Mouse (Mus musculus) inflammation-experienced regulatory T-cells, adult 6 months (primary cell): Measurements from ENCODE around the gene Neurl3. TPM values are rescaled to one million over a fixed set of nuclear protein-coding genes. Genes with fewer than 3 reads are reported as not detected.

Source experiments
- ATAC-seq: one replicate; pipeline ENCODE4 v1.8.0; 2017
- polyA plus RNA-seq, 3 experiments: library from polyadenylated mRNA; unstranded; fragments of 100-300 nt; shearing (Covaris generic); gene quantifications; one replicate each; pipeline ENCODE4 v1.2.1; 2017

Gene Neurl3
- 100 to 1,000 TPM in 1 of 3 experiments, 10 to 100 TPM in 2; 23.0 to 132 (median 83.6) TPM for polyA plus RNA-seq

GRCm38 (mm10) chr1:36274455-36274854 lies at the start of gene Neurl3:
Gene Neurl3, minus strand, starts transcription at chr1:36274679.
- no peak for ATAC-seq

DNA sequence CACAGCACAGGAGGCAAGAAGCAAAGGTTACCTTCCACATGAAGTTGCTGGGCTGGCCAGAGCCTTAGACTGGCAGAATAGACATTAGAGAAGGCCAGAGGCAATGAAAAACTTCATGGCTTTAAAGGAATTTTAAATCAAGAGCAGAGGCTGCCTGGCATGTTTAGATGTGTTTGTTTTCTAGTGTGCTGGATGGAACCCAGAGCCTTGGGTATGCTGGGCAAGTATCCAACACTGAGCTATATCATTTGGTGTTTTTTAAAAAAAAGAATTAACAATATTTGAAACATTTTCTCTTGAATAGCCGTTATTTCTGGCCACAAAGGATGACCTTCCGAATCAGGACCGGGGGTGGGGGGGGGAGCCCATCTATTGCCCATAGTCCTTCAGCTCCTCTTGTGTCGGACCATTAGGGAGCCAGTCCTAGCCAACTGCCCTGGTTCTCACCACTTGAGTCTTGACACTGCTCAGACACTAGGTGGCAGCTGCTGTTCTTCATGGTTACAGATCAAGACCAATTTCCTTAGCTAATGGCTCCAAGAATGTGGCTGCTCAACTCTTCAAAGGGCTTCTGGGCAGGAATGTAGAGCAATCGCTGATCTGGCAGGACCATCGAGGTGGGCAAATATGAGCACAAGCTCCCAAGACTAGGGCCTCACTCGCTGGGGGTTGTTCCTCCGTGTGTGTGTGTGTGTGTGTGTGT lies 49.4 kb upstream of the Neurl3 start:
- peak; percentile 60 for ATAC-seq

DNA sequence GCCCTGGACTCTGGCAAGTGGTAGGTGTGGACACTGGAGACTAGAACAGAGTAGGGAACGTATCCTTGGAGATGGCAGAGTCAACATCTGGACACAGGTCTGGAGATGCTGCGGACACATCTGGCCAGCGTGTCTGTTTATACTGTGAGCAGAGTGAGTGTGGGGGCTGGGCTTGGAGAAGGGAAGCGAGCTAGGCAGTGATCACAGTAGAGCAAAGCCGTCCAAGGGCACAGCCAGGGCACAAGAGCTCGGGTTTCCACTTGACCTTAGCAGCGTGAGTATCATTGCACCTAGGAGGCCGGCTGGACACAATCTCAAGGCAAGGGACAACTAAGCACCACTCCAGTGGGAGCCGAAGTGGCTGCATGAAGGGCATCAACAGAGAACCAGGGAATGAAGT lies 48.6 kb upstream of the Neurl3 start:
- no peak for ATAC-seq

DNA sequence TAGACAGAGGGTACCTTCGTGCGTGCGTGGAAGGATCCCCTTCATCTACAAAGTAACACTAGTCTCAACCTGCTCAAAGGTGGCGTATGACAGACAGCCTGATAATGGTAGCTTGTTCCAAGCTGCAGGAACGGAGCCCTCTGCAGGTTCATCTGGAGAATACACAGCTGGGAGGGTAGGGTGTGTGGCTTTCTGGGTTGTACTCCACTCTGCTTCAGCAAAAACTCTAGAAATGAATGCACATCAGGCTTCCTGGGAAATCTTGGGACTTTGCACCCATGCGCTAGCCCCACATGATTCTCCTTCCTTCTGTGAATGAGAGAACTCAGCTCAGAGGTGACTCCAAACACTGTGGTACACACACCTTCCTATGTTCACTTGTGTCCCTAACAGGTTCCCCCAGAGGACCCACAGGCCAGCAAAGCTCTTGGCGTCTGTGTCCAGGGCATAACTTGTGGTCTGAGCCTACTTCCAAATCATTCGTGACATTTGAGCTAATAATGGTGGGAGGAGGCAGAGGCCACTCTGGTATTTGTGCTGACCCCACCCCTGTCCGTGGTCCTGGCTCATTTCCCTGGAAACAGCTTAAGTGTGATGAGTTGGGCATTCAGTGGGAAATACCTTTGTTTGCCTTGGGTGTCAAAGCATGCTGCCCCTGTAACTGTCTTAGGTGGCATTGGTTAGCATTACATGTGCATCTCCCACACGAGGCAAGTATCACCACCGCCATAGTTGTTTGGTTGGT lies 47.5 kb upstream of the Neurl3 start:
- peak; percentile 35 for ATAC-seq

- no peak for ATAC-seq
Measured at GRCm38 (mm10) chr1:36321164-36321563, 46.7 kb upstream of the Neurl3 start.

GRCm38 (mm10) chr1:36315776-36316100 lies 41.3 kb upstream of the Neurl3 start:
- ATAC-seq: no peak

DNA sequence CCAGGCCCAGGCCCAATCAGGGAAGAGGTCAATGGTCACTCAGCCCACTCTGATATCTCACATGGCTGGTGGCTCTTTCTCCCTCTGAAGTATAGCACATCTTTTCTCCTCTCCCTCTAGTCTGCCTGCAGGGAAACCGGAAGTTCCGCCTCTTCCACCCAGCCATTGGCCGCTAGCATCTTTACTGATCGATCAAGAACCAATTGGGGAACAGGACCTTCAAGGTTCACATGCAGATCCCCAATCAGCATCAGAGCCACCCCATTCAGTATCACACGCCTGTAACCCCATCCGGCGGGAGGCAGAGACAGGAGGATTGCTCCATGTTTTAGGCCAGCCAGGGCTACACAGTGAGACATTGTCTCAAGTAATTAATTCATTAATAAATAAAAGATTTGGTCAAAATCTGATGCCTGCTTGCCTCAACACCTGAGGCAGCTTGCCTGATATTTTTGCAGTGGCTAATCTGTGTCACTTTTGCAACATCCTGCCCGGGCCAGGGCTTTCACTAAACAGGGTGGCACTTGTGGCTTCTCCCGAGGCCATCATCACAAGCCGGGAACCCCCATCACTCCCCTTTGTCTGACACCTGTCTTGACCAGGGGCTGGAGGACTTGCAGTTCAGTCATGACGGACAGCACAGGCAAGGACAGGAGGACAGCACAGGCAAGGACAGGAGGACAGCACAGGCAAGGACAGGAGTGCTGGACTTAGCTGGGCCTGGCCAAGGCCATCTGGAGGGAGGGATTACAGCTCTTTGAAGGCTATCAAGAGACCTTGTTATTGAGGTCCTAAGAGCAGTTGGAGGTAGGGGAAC lies 40.7 kb upstream of the Neurl3 start:
- no peak for ATAC-seq

DNA sequence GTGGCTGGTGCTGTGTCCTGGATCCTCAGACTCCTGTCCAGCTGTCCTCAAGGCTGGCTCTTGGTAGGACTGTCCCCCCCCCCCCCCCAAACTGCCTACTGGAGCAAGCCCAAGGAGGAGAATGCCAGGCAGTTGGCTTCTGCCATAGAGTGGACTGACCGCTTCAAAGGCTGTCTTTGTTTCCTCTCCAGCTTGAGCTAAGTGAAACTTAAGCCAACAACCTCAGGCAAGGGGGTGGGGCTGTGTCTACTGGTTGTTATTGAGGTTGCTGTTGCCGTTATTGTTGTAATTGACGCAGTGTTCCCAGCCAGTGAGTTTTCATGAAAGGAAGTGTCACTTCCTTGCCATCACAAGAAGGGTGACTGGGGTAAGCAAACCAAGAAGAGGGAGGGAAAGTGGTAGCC lies 35.0 kb upstream of the Neurl3 start:
- ATAC-seq: peak; percentile 55

- no peak for ATAC-seq
Measured at GRCm38 (mm10) chr1:36308966-36309475, 34.5 kb upstream of the Neurl3 start.

DNA sequence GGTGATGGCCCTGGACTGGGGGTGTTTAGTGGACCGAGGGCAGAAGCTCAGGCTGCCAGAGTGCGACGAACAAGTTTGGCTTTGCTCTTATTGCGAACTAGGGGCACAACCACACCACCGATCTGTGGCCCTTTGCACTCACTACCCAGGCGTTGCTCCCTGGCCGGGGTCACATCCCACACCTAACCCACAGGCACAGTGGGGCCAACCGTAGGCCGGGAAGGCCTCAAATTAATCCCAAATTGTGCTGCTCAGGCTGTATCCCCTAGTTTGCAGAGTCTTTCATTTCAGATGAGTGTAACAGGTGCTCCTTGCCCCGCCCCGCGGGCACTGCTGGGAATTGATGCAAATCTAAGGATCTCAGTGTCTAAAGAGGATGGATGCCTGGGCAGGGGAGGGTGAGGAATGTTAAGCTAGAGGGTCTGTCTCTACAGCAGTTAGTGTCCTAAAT lies 34.0 kb upstream of the Neurl3 start:
- no peak for ATAC-seq

DNA sequence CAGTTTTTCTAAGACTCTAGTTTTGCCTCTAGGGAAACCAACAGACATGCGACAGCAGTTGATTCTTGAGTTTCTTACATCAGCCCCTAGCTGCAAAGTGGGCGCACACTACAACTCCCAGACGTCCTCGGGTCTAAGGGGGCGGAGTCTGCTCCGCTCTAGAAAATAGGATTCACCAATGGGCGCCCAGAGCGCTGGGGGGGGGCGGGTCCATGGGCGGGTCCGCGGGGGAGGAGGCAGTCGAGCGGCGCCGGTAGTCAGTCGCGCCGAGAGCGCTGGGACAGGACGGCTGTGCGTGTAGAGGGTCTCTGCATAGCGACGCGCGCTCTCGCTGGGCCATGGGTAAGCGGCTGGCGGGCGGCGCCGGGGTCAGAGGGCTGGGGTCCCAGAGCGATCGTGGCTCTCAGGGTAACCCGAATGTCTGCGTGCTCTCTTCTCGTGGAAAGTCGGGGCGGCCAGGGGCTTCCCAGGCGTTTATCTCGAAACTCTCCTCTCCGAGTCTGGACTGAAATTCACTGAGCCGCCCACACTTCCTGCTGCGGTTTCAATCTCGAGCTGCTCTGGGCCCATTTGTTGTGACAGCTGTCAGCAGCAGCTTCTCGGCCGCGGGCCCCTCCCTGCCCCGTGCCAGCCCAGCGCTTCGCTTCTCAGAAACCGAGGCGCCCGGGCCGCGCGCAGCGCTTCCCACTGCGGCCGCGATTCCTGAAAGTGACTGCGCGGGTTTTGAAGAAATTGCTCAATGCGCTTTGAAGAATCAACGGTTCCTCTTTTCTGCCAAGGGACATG lies 33.2 kb upstream of the Neurl3 start, which contains the start of gene Arid5a:
Gene Arid5a (plus strand): TSS at position 239 of the 786 bp plus-strand sequence.
- peak; percentile 81 for ATAC-seq

DNA sequence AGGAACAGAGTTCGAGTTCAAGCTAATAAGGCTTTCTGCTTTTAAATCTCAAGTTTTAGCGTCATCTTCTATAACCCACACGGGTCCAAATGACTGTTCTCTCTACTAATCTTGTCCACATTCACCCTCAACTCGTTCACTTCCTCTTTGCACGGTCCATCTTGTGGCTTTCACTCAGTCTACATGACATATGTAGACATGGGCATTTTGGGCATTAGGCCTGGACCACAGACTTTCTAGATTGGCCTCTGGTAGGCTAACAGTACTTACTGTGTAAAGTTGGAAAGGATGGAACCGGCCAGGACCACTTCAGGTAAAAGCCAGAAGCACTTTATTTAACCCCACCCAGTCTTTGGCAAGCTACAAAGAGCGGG lies 32.6 kb upstream of the Neurl3 start:
- no peak for ATAC-seq

DNA sequence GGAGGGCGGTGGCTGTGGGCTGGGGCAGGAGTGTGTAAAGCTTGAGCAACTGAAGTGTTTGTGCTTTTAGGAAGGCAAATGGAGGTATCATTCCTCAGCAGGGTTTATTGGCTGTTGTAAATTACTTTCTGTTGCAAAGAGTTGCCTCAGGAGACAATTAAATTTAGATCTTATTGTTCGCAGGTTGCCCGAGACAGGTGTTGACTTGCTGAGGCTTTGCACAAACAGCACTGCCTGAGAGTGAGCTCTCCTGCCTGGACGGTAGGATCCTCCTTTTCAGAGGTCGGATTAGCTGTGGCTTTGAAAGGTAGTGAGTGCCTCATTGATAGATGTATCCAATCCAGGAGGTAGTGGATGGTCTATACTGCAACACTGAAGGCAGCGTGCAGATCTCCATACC lies 31.6 kb upstream of the Neurl3 start:
- ATAC-seq: no peak

- no peak for ATAC-seq
Measured at GRCm38 (mm10) chr1:36304764-36305163, 30.3 kb upstream of the Neurl3 start.

GRCm38 (mm10) chr1:36303381-36304320 lies 29.2 kb upstream of the Neurl3 start:
- no peak for ATAC-seq

- no peak for ATAC-seq
Measured at GRCm38 (mm10) chr1:36302957-36303356, 28.5 kb upstream of the Neurl3 start.

DNA sequence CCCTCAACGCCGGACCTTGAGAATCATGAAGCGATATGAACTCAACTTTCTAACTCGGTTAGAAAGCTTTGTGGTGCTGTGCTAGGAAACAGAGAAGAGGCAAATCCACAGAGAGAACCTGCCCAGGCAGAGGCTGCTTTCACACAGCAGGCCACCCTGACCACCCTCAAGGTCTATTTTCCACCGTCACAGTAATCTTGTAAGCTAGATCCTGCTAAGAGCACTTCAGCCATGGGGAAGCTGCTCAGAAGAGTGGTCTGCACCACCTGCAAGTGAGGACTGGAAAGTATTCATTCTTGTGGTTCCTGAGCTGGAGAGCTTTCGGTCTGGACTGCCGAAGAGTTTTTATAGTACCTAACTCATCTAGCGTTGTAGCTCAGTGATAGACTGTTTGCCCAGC lies 27.8 kb upstream of the Neurl3 start:
- ATAC-seq: no peak

DNA sequence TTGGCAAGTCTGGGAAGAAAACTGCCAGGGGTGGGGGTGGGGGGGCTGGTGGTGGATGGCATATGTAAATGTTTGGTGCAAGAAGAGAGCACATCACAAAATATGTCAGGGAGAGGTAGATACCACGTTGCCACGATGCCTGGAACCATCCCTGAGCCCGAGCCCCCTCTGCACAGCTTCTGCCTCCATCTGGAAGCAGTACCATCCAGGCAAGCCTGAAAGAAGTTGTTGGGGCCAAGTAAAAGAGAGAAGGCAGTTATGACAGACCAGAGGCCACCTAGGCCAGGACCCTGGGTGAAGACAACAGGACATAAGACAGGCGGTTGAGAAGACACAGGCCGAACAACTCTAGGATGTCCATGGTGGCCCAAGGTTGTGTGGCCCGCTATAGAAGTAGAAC lies 26.0 kb upstream of the Neurl3 start:
- no peak for ATAC-seq

GRCm38 (mm10) chr1:36299676-36300075 lies 25.2 kb upstream of the Neurl3 start:
- ATAC-seq: no peak

DNA sequence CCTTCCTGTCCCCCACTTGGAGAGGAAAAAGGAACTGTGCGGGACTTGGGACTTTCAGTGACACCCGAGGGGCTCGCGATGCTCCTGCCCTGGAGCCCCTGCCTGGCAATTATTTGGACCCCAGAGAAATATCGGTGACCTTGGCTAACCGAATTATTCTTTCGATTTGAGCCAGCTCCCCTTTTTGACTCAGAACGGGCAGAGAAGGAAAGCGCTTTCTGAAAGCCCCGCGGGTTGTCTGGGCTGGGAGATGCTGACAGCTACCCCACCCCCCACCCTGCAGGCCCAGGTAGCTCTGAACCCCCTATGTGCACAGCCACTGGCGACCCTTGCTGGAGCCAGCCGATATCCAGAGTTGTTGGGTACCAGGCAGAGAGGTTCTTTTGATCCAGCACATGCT lies 24.6 kb upstream of the Neurl3 start:
- ATAC-seq: no peak

DNA sequence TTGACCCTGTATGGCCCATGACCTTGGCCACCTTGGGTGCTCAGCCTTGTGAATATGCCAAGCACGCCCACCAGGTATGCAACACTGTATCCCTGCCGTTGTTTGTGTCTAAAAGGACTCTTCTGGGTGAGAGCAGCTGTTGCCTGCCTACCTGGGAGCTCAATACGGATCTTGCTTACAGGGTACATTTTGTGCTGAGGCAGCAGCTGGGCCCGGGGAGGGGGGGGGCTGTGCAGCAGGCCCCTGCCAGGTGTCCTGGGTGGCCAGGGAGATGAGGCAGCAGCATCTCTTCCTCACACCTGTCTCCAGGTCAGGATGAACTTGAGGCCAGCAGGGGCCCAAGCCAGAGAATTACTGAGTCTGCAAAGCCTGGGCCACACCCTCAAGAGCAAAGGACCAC lies 23.6 kb upstream of the Neurl3 start:
- ATAC-seq: no peak
